Mouse (Mus musculus): ENCODE measurements around the gene Skil. TPM values are rescaled to one million over a fixed set of nuclear protein-coding genes. Genes with fewer than 3 reads are reported as not detected.

The Skil gene
- total RNA-seq (2017) = 22.9 and 32.8 TPM in 2 replicates

DNA sequence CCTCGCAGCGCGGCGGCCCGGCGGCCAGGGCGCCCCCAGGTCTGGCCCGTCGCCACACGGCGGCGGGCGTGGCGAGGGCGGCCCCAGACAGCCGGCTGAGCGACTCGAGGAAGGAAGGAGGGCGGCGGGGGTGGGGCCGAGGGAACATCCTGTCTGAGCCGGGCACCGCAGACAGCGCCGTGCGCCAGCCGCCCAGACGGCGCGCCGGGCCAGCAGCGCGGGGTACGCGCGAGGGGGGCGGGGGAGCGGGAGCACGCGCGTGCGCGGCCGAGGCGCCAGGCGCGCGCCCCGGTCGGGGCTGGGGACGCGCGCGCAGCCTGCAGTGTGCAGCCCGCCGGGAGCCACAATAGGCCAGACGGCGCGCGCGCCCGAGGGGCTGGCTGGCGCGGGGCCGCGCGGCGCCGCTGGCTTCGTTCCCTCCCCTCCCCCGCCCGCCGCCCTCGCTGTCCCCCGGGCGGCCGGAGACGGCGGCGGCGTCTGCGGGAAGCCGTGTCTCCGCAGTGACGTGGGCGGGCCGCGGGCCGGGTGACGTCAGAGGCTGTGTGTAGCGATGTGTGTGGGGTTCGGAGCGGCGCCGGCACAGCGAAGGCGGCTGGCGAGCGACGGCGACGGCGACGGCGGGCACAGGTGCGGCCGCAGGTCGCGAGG, at the start of gene Skil:
TSS of gene Skil (plus strand) at position 528 of the 648 bp plus-strand sequence.
- peak; percentile 59 for ATAC-seq (replicated peaks; ENCODE audit: low read depth, poor library complexity, severe bottlenecking)

DNA sequence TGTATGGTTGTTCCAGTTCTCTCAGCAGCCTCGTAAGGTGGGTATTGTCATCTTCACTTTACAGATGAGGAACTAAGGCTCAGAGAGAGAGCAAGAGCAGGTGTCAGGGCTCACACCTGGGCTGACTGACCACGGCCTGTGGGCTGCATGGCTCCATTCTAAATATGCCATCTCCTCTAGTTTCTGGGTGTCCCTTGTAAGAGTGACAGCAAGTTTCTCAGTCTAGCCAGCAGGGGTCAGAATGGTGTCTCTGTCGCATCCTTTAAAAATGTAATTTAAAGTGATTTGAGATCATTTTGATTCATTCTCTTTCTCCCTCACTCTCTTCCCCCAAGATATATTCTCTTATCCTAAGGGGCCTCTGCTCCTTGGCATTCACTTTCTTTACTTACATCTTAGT, 47.6 kb upstream of the Skil start:
- ATAC-seq (replicated peaks; ENCODE audit: low read depth, poor library complexity, severe bottlenecking) = peak; percentile 72; the same call in 1 of the 2 replicates

DNA sequence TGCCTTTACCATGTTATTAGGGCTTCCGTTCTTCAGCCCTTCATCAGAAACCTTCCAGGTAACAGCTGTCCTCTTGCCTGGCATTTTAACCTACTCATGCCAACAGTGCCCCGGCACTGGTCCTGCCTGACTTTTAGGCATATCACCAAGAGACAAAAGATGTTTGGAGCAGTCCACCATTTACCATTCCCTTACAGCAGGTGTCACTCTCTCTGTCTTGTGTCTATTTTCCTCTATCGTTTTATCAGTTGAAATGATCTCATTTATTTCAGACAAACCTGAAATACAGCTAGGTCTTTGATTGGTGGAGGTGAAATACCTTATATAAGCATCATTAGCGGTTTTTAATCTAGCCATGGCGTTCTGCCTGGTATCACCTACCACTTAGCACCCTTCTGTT, 45.8 kb upstream of the Skil start:
- ATAC-seq (replicated peaks; ENCODE audit: low read depth, poor library complexity, severe bottlenecking) = no peak

DNA sequence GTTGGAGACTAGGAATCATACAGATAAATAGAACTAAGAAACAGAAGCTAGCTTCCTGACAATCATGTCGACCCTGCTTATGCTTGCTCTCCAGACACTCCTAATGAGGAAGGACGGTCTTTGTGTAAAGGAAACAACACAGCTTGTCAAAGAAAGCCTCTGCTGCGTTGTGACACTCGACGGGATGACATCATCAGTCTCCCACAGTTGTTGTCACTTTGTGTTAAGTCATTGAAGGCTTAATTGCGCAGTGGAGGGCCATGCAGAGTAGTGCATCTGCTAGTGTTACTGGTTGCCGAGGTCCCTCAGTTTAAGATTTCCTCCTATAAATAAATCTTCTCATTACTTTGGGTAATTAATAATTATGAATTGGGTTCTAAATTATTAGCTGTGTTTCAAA, 44.5 kb upstream of the Skil start:
- no peak for ATAC-seq (replicated peaks; ENCODE audit: low read depth, poor library complexity, severe bottlenecking)

DNA sequence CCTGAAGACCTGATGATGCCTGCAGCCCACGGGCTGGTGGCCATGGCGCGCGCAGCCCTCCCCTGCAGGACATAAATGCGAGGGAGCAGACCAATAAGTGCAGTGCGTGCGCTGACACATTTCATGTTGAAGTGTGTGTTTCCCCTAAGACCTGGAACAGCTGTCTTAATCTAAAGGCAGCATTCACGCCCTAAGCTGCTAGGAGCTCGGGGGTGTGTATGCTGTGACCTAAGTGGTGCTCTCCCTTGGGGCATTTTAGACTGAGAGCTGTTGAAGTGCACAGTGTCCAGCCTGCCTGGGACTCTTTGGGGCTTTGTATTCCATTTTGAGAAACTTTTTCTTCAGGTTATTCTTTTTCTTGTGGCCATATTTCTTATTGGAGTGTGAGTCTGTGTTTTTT, 43.1 kb upstream of the Skil start:
- no peak for ATAC-seq (replicated peaks; ENCODE audit: low read depth, poor library complexity, severe bottlenecking)

DNA sequence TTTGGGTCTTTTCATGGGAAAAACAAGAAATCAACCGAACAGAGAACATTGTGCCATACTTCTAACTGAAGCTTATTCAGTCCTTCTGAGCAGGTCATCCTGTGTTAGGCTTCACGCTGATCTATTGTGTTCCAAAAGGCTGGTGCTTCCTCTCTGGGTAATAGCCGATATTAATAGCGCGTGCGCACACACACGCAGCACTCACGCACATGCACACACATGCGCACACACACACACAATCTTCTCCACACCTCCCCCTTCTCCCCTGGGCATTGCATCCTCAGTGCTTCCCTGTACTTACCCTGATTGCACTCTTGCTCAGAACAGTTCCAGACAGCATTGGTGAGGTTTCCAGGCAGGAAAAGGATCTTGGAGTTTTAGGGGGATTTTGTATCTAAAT, 41.7 kb upstream of the Skil start:
- no peak for ATAC-seq (replicated peaks; ENCODE audit: low read depth, poor library complexity, severe bottlenecking)

DNA sequence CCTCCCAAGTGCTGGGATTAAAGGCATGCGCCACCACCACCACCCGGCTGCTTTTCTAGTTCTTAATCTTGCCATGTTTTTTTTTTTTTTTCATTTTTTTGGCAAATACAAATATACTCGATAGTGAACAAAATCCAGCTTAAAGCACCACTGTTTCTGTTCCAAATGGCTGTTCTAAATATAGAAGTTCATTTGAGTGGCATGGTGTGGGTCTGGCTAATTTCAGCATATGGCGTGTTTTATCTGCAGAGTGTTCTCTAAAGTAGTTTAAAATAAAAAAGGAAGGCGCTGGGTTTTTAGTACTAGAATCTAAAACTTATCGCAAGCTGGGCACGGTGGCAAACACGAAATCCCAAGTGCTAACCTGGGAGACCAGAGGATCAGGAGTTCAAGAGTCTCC, 40.0 kb upstream of the Skil start:
- ATAC-seq (replicated peaks; ENCODE audit: low read depth, poor library complexity, severe bottlenecking) = no peak

DNA sequence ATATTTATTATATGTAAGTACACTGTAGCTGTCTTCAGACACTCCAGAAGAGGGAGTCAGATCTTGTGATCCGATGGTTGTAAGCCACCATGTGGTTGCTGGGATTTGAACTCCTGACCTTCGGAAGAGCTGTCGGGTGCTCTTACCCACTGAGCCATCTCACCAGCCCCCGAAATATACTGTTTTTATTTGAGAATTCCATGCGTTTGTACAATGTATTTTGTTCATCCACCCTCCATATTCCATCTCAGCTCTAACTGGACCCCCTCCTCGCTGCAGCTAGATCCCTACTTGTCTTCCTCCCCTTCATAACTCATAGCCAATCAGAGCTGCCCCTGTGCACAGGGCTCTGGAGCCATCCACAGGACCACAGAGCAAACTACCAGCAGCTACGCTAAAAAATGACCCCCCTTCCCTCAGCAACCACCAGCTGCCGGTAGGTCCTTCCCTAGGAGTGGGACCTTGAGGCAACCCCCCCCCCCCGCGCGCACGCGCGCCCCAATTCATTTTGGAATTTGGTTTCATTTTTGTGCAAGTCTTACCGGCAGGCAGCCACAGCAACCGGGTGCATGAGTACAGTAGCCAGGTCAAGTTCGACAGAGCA, 38.7 kb upstream of the Skil start:
- peak; percentile 50 for ATAC-seq (replicated peaks; ENCODE audit: low read depth, poor library complexity, severe bottlenecking)

DNA sequence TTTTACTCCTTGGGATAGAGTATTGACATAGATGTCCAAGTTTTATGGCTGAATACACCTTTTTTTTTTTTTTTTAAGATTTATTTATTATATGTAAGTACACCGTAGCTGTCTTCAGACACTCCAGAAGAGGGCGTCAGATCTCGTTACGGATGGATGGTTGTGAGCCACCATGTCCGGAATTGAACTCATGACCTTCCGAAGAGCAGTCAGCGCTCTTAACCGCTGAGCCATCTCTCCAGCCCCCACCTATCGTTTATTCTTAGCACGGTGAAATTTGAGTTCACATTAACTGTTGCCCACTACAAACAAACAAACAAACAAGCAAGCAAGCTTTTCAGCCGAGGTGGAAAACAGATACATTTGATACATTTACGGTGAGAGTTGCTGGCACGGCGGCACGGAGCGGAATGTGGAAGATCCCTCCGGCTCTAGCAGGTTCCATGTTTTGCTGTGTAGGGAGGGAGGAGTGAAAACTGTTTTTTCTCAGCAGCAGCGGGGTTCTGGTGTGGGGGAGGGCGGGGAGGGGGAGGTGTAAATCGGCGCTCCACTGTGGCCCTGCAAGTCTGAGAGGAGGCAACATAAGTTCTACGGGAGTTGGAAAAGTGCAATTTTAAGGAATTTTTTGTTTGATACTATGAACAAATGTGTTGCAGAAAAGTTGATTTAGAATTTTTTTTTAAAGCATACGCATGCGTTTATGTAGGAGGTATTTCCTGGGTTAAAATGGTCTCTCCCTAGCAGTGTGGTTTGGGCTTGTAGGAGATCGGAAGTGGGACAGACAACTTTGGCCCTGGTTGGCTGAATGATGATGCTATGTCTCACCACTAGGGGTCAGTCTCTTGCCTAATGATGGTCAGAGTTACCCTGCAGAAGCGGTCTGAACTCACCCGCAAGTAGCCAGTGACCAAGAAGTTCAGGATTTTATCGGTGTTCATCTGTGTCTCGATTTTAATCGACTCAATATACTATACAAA, 37.9 kb upstream of the Skil start:
- ATAC-seq (replicated peaks; ENCODE audit: low read depth, poor library complexity, severe bottlenecking) = peak; percentile 57

DNA sequence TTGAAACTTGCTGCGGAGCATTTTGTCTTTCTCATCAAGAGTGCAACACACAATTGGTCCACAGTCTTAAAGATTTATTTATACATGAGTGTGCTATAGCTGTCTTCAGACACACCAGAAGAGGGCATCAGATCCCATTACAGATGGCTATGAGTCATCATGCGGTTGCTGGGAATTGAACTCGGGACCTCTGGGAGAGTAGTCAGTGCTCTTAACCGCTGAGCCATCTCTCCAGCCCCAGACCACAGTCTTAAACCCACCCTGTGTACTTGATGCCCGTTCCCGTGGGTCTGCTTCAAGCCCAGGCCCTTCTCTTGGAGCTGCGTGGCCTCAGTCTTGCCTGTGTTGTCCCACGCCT, 34.1 kb upstream of the Skil start:
- no peak for ATAC-seq (replicated peaks; ENCODE audit: low read depth, poor library complexity, severe bottlenecking)

DNA sequence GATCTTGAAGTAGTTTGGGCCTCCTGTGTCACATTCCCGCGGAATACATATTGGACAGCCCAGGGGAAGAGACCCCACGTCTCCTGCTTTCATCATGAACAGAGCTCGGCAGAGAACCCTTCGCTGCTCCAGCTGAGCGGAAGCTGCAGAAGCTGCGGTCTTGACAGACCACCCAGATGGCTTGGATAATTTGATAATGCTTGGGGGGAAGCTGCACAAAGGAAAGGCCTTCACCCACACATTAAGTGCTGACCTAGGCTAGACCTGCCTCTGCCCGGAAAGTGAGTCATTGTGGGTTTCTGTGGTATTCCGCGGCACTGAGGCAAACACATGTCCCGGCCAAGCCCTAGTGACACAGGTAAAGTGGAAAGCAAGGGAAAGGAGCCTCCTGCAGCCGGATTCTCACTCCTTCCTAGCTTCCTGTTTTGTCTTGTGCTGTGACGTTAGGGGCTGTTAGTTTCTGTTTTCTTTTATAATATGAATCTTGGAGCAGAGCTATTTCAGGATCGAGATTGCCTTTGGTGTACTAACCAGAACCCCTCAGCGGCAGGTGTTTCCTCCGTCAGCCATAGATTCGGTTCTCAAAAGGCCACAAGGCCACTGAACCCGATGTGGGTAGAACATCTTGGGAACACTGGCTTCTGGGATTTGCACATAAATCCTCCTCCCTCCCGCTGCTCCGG, 33.6 kb upstream of the Skil start:
- peak; percentile 73 for ATAC-seq (replicated peaks; ENCODE audit: low read depth, poor library complexity, severe bottlenecking)

DNA sequence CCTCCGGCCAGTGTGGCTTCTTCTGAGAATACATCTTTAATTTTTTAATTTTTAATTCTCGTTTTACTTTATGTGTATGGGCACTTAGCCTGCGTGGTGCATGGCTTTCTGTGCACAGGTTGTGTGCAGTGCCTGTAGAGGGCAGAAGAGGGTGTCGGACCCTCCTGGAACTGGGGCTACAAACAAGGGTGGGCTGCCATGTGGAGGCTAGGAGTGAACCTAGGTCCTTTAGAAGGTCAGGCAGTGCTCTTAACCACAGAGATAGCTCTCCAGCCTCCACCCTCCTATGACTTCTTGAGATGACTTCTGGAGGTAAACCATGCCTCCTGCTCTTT, 33.1 kb upstream of the Skil start:
- peak; percentile 34 for ATAC-seq (replicated peaks; ENCODE audit: low read depth, poor library complexity, severe bottlenecking)

DNA sequence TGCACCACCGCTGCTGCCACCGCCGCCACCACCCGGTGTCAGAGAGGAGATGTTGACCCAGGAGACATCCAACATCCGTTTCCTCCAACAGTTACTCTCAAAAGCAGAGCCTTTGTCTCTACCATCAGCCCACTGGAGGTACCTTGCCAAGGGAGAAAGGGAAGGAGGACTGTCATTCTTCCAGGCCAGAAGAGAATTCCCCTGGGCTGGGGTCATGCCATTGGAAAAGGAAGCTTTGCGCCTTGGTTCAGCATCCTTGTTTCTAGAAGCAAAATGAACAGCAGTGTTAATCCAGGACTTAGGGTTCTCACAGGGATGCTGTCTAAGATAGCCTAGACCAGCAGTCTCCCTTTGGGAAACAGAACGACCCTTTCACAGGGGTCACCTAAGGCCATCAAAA, 32.5 kb upstream of the Skil start:
- ATAC-seq (replicated peaks; ENCODE audit: low read depth, poor library complexity, severe bottlenecking) = no peak

DNA sequence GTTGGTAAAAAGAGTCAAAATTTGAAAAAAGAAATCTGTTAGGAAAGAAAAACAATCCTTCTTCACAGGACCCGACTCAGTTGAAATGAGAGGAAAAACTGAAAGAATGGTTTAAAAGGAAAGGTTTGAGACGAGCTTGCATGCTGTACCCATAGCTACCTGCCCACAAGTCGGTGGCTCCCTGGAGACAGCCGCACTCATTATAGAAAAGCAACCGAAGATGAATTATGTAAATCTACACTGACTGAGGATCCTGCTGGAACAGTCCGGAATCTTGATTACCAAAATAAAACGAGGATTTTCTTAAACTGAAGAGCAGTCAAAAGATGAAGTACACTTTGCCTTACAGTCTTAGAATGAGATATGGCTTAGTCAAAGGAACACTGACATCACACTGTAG, 26.4 kb upstream of the Skil start:
- ATAC-seq (replicated peaks; ENCODE audit: low read depth, poor library complexity, severe bottlenecking) = no peak

DNA sequence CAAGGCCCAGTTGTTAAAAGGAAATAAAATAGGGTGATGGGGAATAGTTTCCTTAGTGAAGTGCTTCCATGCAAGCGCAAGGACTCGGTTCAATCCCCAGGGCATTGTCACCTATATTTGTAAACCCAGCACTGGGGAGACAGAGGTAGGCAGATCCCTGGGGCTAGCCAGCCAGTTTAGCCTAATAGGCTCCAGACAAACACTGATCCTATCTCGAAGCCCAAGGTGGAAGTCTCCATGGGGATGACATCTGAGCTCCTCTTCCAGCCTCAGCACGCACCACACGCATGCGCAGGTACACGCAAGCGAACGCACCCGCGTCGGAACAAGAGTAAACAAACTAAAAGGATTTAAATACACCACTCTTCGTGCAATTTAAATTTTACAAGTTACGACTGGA, 23.1 kb upstream of the Skil start:
- no peak for ATAC-seq (replicated peaks; ENCODE audit: low read depth, poor library complexity, severe bottlenecking)

DNA sequence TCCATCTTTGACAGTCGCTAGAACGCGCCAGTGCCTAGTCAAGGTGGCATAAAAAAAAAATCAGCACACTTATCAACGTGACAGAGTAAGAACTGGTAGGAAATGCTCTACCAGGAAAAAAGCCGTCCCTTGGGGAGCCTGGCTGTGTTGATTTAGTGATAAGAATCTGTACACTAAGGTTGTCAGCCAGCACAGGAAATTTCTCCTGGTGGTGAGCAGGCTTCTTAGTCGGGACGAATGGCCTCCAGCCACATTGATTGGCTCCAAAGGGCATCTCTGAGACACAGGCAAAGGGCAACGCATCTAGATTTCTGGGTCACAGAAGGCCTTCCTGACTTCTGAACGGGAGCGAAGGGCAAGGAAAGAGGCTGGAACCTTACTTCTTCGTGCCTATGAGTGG, 19.1 kb upstream of the Skil start:
- no peak for ATAC-seq (replicated peaks; ENCODE audit: low read depth, poor library complexity, severe bottlenecking)

DNA sequence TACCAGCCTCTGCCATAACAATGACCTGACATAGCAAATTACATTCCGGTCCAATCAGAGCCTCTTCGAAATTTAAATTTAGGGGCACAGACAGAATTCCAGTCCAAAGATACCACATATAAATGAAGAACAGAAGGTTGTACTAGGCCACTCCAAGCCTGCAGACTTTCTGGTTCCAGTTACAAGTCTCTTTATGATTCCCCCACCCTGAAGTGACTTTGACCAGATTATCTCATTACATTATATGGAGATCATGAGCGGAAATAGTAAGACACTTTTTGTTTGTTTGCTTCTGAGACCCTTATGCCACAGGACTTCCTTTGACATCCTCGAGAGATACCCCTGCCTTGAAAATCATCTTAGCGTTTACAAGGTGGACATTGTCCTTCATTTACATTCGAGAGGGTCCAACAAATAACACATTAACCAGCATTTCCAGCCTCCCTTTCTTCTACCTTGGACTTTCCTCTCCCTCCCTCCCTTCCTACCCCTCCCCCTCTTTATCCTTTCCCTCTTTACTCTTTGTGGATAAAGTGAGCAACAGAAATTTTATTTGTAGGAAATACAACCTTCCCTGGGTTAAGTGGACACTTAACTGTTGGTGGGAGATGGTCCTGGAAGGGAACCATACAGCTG, 17.7 kb upstream of the Skil start:
- ATAC-seq (replicated peaks; ENCODE audit: low read depth, poor library complexity, severe bottlenecking) = no peak

DNA sequence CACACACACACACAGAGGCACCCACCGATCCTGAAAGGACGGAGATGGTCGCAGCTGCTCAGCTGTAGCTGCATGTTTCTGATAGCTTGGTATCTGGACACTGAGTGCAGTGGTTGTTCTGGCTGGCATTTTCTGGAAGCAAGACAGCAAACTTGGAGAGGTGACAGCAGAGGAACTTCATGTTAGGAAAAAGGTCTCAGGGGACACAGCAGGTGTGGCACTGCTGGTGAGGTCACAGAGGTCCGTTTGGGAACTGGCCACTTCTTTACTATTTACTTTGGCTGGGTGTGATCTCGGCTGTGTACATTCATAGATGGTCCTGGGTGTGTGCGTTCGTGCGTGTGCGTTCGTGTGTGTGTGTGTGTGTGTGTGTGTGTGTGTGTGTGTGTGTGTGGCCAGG, 15.4 kb upstream of the Skil start:
- ATAC-seq (replicated peaks; ENCODE audit: low read depth, poor library complexity, severe bottlenecking) = no peak

DNA sequence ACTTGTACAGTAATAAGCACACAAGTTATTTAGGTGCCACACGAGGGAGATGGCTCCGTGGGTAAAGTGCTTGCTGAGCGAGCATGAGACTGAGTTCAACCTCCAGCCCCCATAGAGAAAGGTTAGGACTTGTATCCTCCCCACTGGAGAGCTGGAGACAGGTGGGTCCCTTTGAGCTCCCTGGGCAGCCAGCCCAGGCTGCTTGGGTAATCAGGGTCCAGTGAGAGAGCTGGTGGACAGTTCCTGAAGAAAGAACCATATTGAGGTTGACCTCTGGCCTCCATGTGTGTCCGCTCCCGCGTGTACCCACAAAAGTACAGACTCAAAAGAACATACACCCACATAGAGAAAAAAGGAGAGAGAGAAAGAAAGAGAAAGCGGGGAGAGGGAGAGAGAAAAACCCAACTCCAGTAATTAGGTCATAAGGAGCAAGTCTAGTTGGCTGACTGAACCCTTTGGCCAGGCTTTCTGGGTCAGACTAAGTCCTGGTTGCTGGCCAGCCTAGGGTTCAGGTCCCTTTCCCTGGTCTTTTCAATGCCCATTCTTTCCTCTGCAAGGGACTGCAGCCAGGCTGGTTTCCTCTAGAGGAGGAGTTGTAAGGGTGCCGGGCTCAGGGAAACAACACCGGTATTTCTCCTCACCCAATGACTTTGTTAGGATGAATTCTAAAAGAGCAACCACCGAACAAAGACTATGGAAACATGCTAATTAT, 13.9 kb upstream of the Skil start:
- ATAC-seq (replicated peaks; ENCODE audit: low read depth, poor library complexity, severe bottlenecking) = no peak

Measured in common myeloid progenitor, adult 5-6 weeks (primary cell).